Mouse (Mus musculus) cerebellum, adult 2 months (tissue): ENCODE results near the gene Slco1a6.

ENCODE experiments used
- CTCF ChIP-seq: fragments of 200-500 bp; IDR thresholded peaks from 2 replicates; pipeline ENCODE4 v1.5.1; 2011; ENCODE audit warnings: low read depth, mild to moderate bottlenecking, control low read depth, low read length, moderate library complexity, borderline replicate concordance; ENCODE audit not compliant: insufficient read depth
- POLR2A ChIP-seq: fragments of 200-500 bp; IDR thresholded peaks from 2 replicates; pipeline ENCODE4 v1.6.1; 2011; ENCODE audit warnings: low read length, control low read depth, borderline replicate concordance; ENCODE audit not compliant: insufficient read depth

GRCm38 (mm10) chr6:142239468-142239867, 31.1 kb upstream of the Slco1a6 start:
- TF ChIP-seq CTCF (no peak), POLR2A (no peak)
